26 mouse cellular contexts compared by ENCODE assay signal in genomic region chr7:35015252-35015651, GRCm38 (mm10).
"Had no signal": no experiment of that assay in that cellular context is flagged by ENCODE, and none has a peak within 500 bp of the region (broad histone marks: within the 10 kb centered on the region; RNA-seq: fewer than 3 reads in every experiment).

No protein-coding gene starts in this region.

- H3K27ac ChIP-seq: heart, adult 2 months; heart, embryonic 13.5 days; heart, embryonic 15.5 days; hindbrain, embryonic 14.5 days; hindbrain, postnatal 0 days; kidney, embryonic 15.5 days; kidney, postnatal 0 days; layer of hippocampus, adult 2 months; left cerebral cortex, adult 2 months; limb, embryonic 10.5 days; limb, embryonic 12.5 days; liver, embryonic 13.5 days had no signal

- DNase-seq: gastrocnemius, postnatal 14 days; gastrocnemius, postnatal 36 days; heart, adult 11 months; heart, adult 2 months; heart, postnatal 14 days; heart, postnatal 36 days; kidney, adult 11 months; kidney, adult 2 months; kidney, adult 9 months; kidney, postnatal 14 days; kidney, postnatal 4 days; liver; liver, embryonic 13.5 days had no signal

- H3K36me3 ChIP-seq: heart, embryonic 13.5 days; heart, embryonic 15.5 days; kidney, embryonic 15.5 days; limb, embryonic 12.5 days; liver, embryonic 13.5 days had no signal

- H3K9ac ChIP-seq: heart, embryonic 13.5 days; heart, embryonic 15.5 days; hindbrain, embryonic 14.5 days; kidney, embryonic 15.5 days; limb, embryonic 12.5 days; liver, embryonic 13.5 days had no signal

- H3K27me3 ChIP-seq: heart, embryonic 13.5 days; heart, embryonic 15.5 days; kidney, embryonic 15.5 days; limb, embryonic 12.5 days; liver, embryonic 13.5 days had no signal

- H3K4me2 ChIP-seq: heart, embryonic 11.5 days; heart, embryonic 13.5 days; heart, embryonic 15.5 days; hindbrain, embryonic 14.5 days; kidney, embryonic 15.5 days; limb, embryonic 12.5 days; liver, embryonic 11.5 days; liver, embryonic 13.5 days had no signal

- H3K4me3 ChIP-seq: heart, adult 2 months; heart, embryonic 13.5 days; heart, embryonic 15.5 days; kidney, embryonic 15.5 days; layer of hippocampus, adult 2 months; left cerebral cortex, adult 2 months; limb, embryonic 10.5 days; limb, embryonic 12.5 days; liver, embryonic 13.5 days had no signal

- ATAC-seq: hindbrain, postnatal 0 days; intestine, embryonic 16.5 days had no signal

- H3K4me1 ChIP-seq: kidney, embryonic 15.5 days; limb, embryonic 10.5 days; liver, embryonic 13.5 days had no signal

- H3K9me3 ChIP-seq: heart, embryonic 13.5 days; heart, embryonic 15.5 days; kidney, embryonic 15.5 days; limb, embryonic 10.5 days; limb, embryonic 12.5 days; liver, embryonic 13.5 days had no signal
